Mouse (Mus musculus) CH12.LX (cell line): ENCODE measurements around the gene Pde6d. TPM values are rescaled to one million over a fixed set of nuclear protein-coding genes. Genes with fewer than 3 reads are reported as not detected.

ENCODE experiments used
- DNase-seq: peaks from one replicate; pipeline ENCODE4 v3.0.0-alpha.2; 2013; ENCODE audit errors: extremely low read depth
- H3K27ac ChIP-seq: 2 replicates; pipeline ENCODE4 v1.5.1; 2012; ENCODE audit warnings: low read depth, mild to moderate bottlenecking, control low read depth, moderate library complexity; ENCODE audit not compliant: insufficient read depth
- H3K27me3 ChIP-seq: replicated peaks from 2 replicates; pipeline ENCODE3; 2012; ENCODE audit warnings: inconsistent platforms
- H3K36me3 ChIP-seq, 2 experiments: replicated peaks in 1 of 2; 2 replicates each; pipeline versions ENCODE3 to v1.6.1; 2012; ENCODE audit warnings: inconsistent platforms in 1 of 2, low read length in 1 of 2, mild to moderate bottlenecking in 1 of 2, mixed read lengths in 1 of 2, moderate library complexity in 1 of 2; ENCODE audit not compliant: control insufficient read depth in 1 of 2, insufficient read depth in 1 of 2
- H3K4me1 ChIP-seq, 2 experiments: 2 replicates each; pipeline ENCODE4 v1.6.1; 2012; ENCODE audit warnings: inconsistent platforms in 1 of 2, moderate library complexity in 1 of 2; ENCODE audit not compliant: insufficient read depth in 2 of 2, control insufficient read depth in 1 of 2
- H3K4me2 ChIP-seq: 2 replicates; pipeline ENCODE4 v1.6.1; 2012; ENCODE audit warnings: low read depth, mild to moderate bottlenecking, control low read depth; ENCODE audit not compliant: poor library complexity, insufficient read depth, severe bottlenecking
- H3K4me3 ChIP-seq, 3 experiments: fragments of 150-350 bp in 1 of 3; sonication (generic) in 1 of 3; replicated peaks in 1 of 3; 2 replicates each; pipeline versions ENCODE3 to v1.5.1; 2011 to 2012; ENCODE audit warnings: low read depth in 2 of 3, low read length in 2 of 3, mild to moderate bottlenecking in 2 of 3, moderate library complexity in 2 of 3, control low read depth in 1 of 3, improper control_type of control experiment in 1 of 3, inconsistent platforms in 1 of 3, mixed read lengths in 1 of 3; ENCODE audit not compliant: poor library complexity in 1 of 3
- H3K79me2 ChIP-seq: replicated peaks from 2 replicates; pipeline ENCODE4 v1.6.1; 2012; ENCODE audit warnings: mild to moderate bottlenecking, moderate library complexity; ENCODE audit not compliant: control insufficient read depth, poor library complexity, insufficient read depth, severe bottlenecking; ENCODE audit errors: extremely low read depth
- H3K9ac ChIP-seq: 2 replicates; pipeline ENCODE4 v1.6.1; 2012; ENCODE audit warnings: low read depth, mild to moderate bottlenecking, control low read depth, moderate library complexity; ENCODE audit not compliant: insufficient read depth
- H3K9me3 ChIP-seq: replicated peaks from 2 replicates; pipeline ENCODE3; 2012; ENCODE audit warnings: low read length, inconsistent platforms, mixed read lengths
- BHLHE40 ChIP-seq: IDR thresholded peaks from 2 replicates; pipeline ENCODE4 v1.6.1; 2011; ENCODE audit warnings: mild to moderate bottlenecking, low read depth, low read length, improper control_type of control experiment
- CHD1 ChIP-seq: IDR thresholded peaks from 2 replicates; pipeline ENCODE4 v1.6.1; 2012; ENCODE audit warnings: low read depth, low read length, improper control_type of control experiment, inconsistent platforms
- CHD2 ChIP-seq: IDR thresholded peaks from 2 replicates; pipeline ENCODE4 v1.6.1; 2011; ENCODE audit warnings: low read length, improper control_type of control experiment
- CTCF ChIP-seq, 2 experiments: IDR thresholded peaks in 1 of 2; conservative IDR thresholded peaks in 1 of 2; 2 replicates each; pipeline ENCODE4 v1.5.1; 2011 to 2012; ENCODE audit warnings: low read depth in 2 of 2, low read length in 2 of 2, improper control_type of control experiment in 1 of 2, inconsistent platforms in 1 of 2, mild to moderate bottlenecking in 1 of 2, moderate library complexity in 1 of 2
- ELF1 ChIP-seq: IDR thresholded peaks from 2 replicates; pipeline ENCODE4 v1.6.1; 2014; ENCODE audit warnings: low read depth, mild to moderate bottlenecking, inconsistent platforms, low read length, improper control_type of control experiment
- EP300 ChIP-seq: IDR thresholded peaks from 2 replicates; pipeline ENCODE4 v1.6.1; 2011; ENCODE audit warnings: low read length, improper control_type of control experiment
- ETS1 ChIP-seq: conservative IDR thresholded peaks from 2 replicates; pipeline ENCODE4 v1.6.1; 2012; ENCODE audit warnings: low read depth, mild to moderate bottlenecking, inconsistent platforms, low read length, improper control_type of control experiment, moderate library complexity
- GABPA ChIP-seq: IDR thresholded peaks from 2 replicates; pipeline ENCODE4 v1.6.1; 2012; ENCODE audit warnings: low read depth, low read length, improper control_type of control experiment, inconsistent platforms; ENCODE audit not compliant: insufficient replicate concordance
- HCFC1 ChIP-seq: IDR thresholded peaks from 2 replicates; pipeline ENCODE4 v1.6.1; 2012; ENCODE audit warnings: low read depth, mild to moderate bottlenecking, inconsistent platforms, low read length, improper control_type of control experiment
- IRF4 ChIP-seq: IDR thresholded peaks from 2 replicates; pipeline ENCODE4 v1.6.1; 2014; ENCODE audit warnings: low read depth, mild to moderate bottlenecking, inconsistent platforms, low read length, improper control_type of control experiment
- JUN ChIP-seq: IDR thresholded peaks from 2 replicates; pipeline ENCODE4 v1.6.1; 2011; ENCODE audit warnings: low read depth, mild to moderate bottlenecking, low read length, improper control_type of control experiment, moderate library complexity; ENCODE audit not compliant: insufficient read depth
- JUND ChIP-seq: conservative IDR thresholded peaks from 2 replicates; pipeline ENCODE4 v1.6.1; 2011; ENCODE audit warnings: low read depth, low read length, improper control_type of control experiment
- KAT2A ChIP-seq: IDR thresholded peaks from 2 replicates; pipeline ENCODE4 v1.6.1; 2012; ENCODE audit warnings: low read length, improper control_type of control experiment, inconsistent platforms; ENCODE audit not compliant: insufficient replicate concordance
- MAFK ChIP-seq: IDR thresholded peaks from 2 replicates; pipeline ENCODE4 v1.6.1; 2011; ENCODE audit warnings: low read length, improper control_type of control experiment; ENCODE audit not compliant: insufficient replicate concordance
- MAZ ChIP-seq: IDR thresholded peaks from 2 replicates; pipeline ENCODE4 v1.6.1; 2012; ENCODE audit warnings: low read depth, mild to moderate bottlenecking, inconsistent platforms, low read length, improper control_type of control experiment, moderate library complexity
- MEF2A ChIP-seq: IDR thresholded peaks from 2 replicates; pipeline ENCODE4 v1.6.1; 2014; ENCODE audit warnings: low read depth, mild to moderate bottlenecking, inconsistent platforms, low read length, improper control_type of control experiment, borderline replicate concordance
- MXI1 ChIP-seq: IDR thresholded peaks from 2 replicates; pipeline ENCODE4 v1.6.1; 2011; ENCODE audit warnings: mild to moderate bottlenecking, low read depth, low read length, improper control_type of control experiment
- MYC ChIP-seq: IDR thresholded peaks from 2 replicates; pipeline ENCODE4 v1.6.1; 2011; ENCODE audit warnings: low read depth, mild to moderate bottlenecking, improper control_type of control experiment, low read length
- NELFE ChIP-seq: IDR thresholded peaks from 2 replicates; pipeline ENCODE4 v1.6.1; 2011; ENCODE audit warnings: low read depth, low read length, improper control_type of control experiment
- PAX5 ChIP-seq: IDR thresholded peaks from 2 replicates; pipeline ENCODE4 v1.6.1; 2012; ENCODE audit warnings: low read length, inconsistent platforms, mixed read lengths
- POLR2A ChIP-seq: IDR thresholded peaks from 2 replicates; pipeline ENCODE4 v1.6.1; 2011; ENCODE audit warnings: low read depth, mild to moderate bottlenecking, improper control_type of control experiment, low read length
- POLR2AphosphoS2 ChIP-seq: IDR thresholded peaks from 2 replicates; pipeline ENCODE4 v1.6.1; 2011; ENCODE audit warnings: low read depth, low read length, improper control_type of control experiment
- RAD21 ChIP-seq: IDR thresholded peaks from 2 replicates; pipeline ENCODE4 v1.6.1; 2011; ENCODE audit warnings: low read depth, mild to moderate bottlenecking, low read length, improper control_type of control experiment, moderate library complexity
- RCOR1 ChIP-seq: conservative IDR thresholded peaks from 2 replicates; pipeline ENCODE4 v1.6.1; 2012; ENCODE audit warnings: low read depth, mild to moderate bottlenecking, inconsistent platforms, low read length, improper control_type of control experiment
- SIN3A ChIP-seq: IDR thresholded peaks from 2 replicates; pipeline ENCODE4 v1.6.1; 2012; ENCODE audit warnings: low read length, improper control_type of control experiment, inconsistent platforms
- SMC3 ChIP-seq: IDR thresholded peaks from 2 replicates; pipeline ENCODE4 v1.6.1; 2011; ENCODE audit warnings: low read depth, low read length, improper control_type of control experiment
- TBP ChIP-seq: conservative IDR thresholded peaks from 2 replicates; pipeline ENCODE4 v1.6.1; 2011; ENCODE audit warnings: low read depth, low read length, improper control_type of control experiment
- TCF12 ChIP-seq: IDR thresholded peaks from 2 replicates; pipeline ENCODE4 v1.6.1; 2014; ENCODE audit warnings: low read depth, mild to moderate bottlenecking, inconsistent platforms, low read length, improper control_type of control experiment
- UBTF ChIP-seq: IDR thresholded peaks from 2 replicates; pipeline ENCODE4 v1.6.1; 2012; ENCODE audit warnings: low read depth, mild to moderate bottlenecking, inconsistent platforms, low read length, improper control_type of control experiment, moderate library complexity
- USF2 ChIP-seq: conservative IDR thresholded peaks from 2 replicates; pipeline ENCODE4 v1.6.1; 2011; ENCODE audit warnings: low read depth, low read length, improper control_type of control experiment
- ZC3H11A ChIP-seq: IDR thresholded peaks from 2 replicates; pipeline ENCODE4 v1.6.1; 2012; ENCODE audit warnings: low read depth, mild to moderate bottlenecking, inconsistent platforms, low read length, improper control_type of control experiment
- ZKSCAN1 ChIP-seq: IDR thresholded peaks from 2 replicates; pipeline ENCODE4 v1.6.1; 2012; ENCODE audit warnings: low read depth, inconsistent platforms, low read length, improper control_type of control experiment, borderline replicate concordance
- ZMIZ1 ChIP-seq: IDR thresholded peaks from 2 replicates; pipeline ENCODE4 v1.6.1; 2012; ENCODE audit warnings: low read depth, mild to moderate bottlenecking, inconsistent platforms, low read length, improper control_type of control experiment
- ZNF384 ChIP-seq: IDR thresholded peaks from 2 replicates; pipeline ENCODE4 v1.6.1; 2012; ENCODE audit warnings: low read depth, low read length, improper control_type of control experiment, inconsistent platforms
- dilution Hi-C: fragments of 300-500 bp; cut with MboI; formaldehyde crosslinking; loops from 2 replicates; pipeline ENCODE4 v1.14.3; 2020; ENCODE audit warnings: low sequenced_read_pairs; ENCODE audit not compliant: extremely low pct_unique_long_range_greater_than_20kb, extremely low pct_ligation_motif_present
- in situ Hi-C: fragments of 300-500 bp; cut with MboI; formaldehyde crosslinking; loops from 3 replicates; pipeline ENCODE4 v1.14.3; 2019; ENCODE audit warnings: low sequenced_read_pairs, low pct_ligation_motif_present, low pct_unique_long_range_greater_than_20kb, mixed read lengths
- polyA plus RNA-seq: library from polyadenylated mRNA; unstranded; fragments of >175 nt; gene quantifications from 2 replicates; pipeline ENCODE4 v1.2.1, GENCODE M21; 2012; ENCODE audit warnings: low read depth; ENCODE audit not compliant: insufficient read length
- total RNA-seq, 2 experiments: library from RNA; depleted of rRNA; stranded (reverse); fragments of 300-350 nt in 1 of 2; fragments of >200 nt in 1 of 2; gene quantifications; 2 replicates each; pipeline ENCODE4 v1.2.3; 2012 to 2014

Pde6d gene
- total and polyA plus RNA-seq, 3 experiments, result 7.1 to 23.2 (median 20.8) TPM

GRCm38 (mm10) chr1:86503165-86503747, 79.2 kb downstream of the Pde6d start (continued):
- TF ChIP-seq BHLHE40 (peak; percentile 82), JUN (no peak), POLR2AphosphoS2 (peak; percentile 69; the same call in 1 of the 2 replicates), PAX5 (no peak), ZC3H11A (no peak), RCOR1 (no peak; the same call in 1 of the 2 replicates), MAFK (no peak), POLR2A (peak; percentile 85)

GRCm38 (mm10) chr1:86502221-86503048, 80.0 kb downstream of the Pde6d start:
- Histone ChIP-seq H3K4me3 (peak overlapping the region; percentile 9 to 33 (median 17)), H3K27me3 (no peaks in the 10 kb centered on the region), H3K4me1 (peaks cover 30 to 74% of the 10 kb centered on the region in 2 experiments), H3K9ac (peak overlapping the region; percentile 64), H3K79me2 (no peaks in the 10 kb centered on the region), H3K4me2 (peak overlapping the region; percentile 76), H3K9me3 (no peaks in the 10 kb centered on the region), H3K36me3 (no peaks in the 10 kb centered on the region), H3K27ac (peak overlapping the region; percentile 79)
- dilution Hi-C loops, result no loop called here
- DNase-seq, result peak; percentile 76
- in situ Hi-C loops, result loop anchor here (5.0 kb wide), 1 partner anchor 35 kb away; no protein-coding TSS in a partner anchor
- TF ChIP-seq TBP (peak; percentile 70), CTCF (conservative IDR thresholded peaks at IDR 0.05 in 1 of 2, IDR thresholded peaks at IDR 0.05 in 1 of 2; ENCODE audit: low read depth in 2 of 2, low read length in 2 of 2) (no peak), RAD21 (no peak), RCOR1 (no peak), NELFE (no peak), SIN3A (no peak; the same call in 1 of the 2 replicates), SMC3 (no peak), IRF4 (no peak), MAZ (peak; percentile 94), MYC (peak; percentile 99), ETS1 (peak; percentile 38), UBTF (no peak), POLR2AphosphoS2 (no peak), MEF2A (0 out of 2 replicates have a peak, but pooled peaks have one; percentile 7), EP300 (peak; percentile 25; the same call in 1 of the 2 replicates), KAT2A (no peak), ZKSCAN1 (no peak), HCFC1 (no peak), TCF12 (no peak), GABPA (no peak), ZNF384 (no peak), CHD1 (peak; percentile 61), JUND (no peak), JUN (no peak), CHD2 (peak; percentile 76; the same call in 1 of the 2 replicates), PAX5 (no peak), ZC3H11A (no peak), USF2 (peak; percentile 62), ELF1 (no peak), MXI1 (peak; percentile 82), ZMIZ1 (no peak), MAFK (no peak)
